Mouse (Mus musculus) R1 (cell line): ENCODE results near the gene Rps5.
"Not testable (repeated sequence)": the region's sequence is repeated elsewhere in the genome, so short reads cannot be mapped to it uniquely, and the experiment has no call there.

Source experiments
- DNase-seq: peaks from one replicate; pipeline ENCODE4 v3.0.0-alpha.2; 2018; ENCODE audit warnings: low read depth, low spot score

Gene Rps5

GRCm38 (mm10) chr7:12927693-12928589 is 5.9 kb downstream of the Rps5 start:
- peak; percentile 59 for DNase-seq

- DNase-seq = no peak
Measured at GRCm38 (mm10) chr7:12933615-12934140, 11.6 kb downstream of the Rps5 start.

- no peak for DNase-seq
Measured at GRCm38 (mm10) chr7:12934808-12935207, 12.7 kb downstream of the Rps5 start.

- not testable (repeated sequence) for DNase-seq
Measured at GRCm38 (mm10) chr7:12937254-12937803, 15.2 kb downstream of the Rps5 start.

- no peak for DNase-seq
Measured at GRCm38 (mm10) chr7:12940599-12940998, 18.5 kb downstream of the Rps5 start.

GRCm38 (mm10) chr7:12943488-12943887 is 21.4 kb downstream of the Rps5 start:
- peak; percentile 78 for DNase-seq

- peak; percentile 100 for DNase-seq
Measured at GRCm38 (mm10) chr7:12949032-12949871, 27.2 kb downstream of the Rps5 start.

- DNase-seq = no peak
Measured at GRCm38 (mm10) chr7:12949872-12950229, 27.8 kb downstream of the Rps5 start.

GRCm38 (mm10) chr7:12954896-12955295 is 32.8 kb downstream of the Rps5 start:
- no peak for DNase-seq

GRCm38 (mm10) chr7:12957511-12957910 is 35.4 kb downstream of the Rps5 start:
- no peak for DNase-seq

GRCm38 (mm10) chr7:12958948-12959347 is 36.9 kb downstream of the Rps5 start:
- DNase-seq = no peak

GRCm38 (mm10) chr7:12959718-12960117 is 37.6 kb downstream of the Rps5 start:
- peak; percentile 79 for DNase-seq

GRCm38 (mm10) chr7:12961511-12962141 is 39.5 kb downstream of the Rps5 start:
- DNase-seq = peak; percentile 85

GRCm38 (mm10) chr7:12965678-12966091 is 43.6 kb downstream of the Rps5 start, which contains the start of gene Zfp324:
Gene Zfp324 (plus strand): TSS chr7:12965838.
- peak; percentile 96 for DNase-seq

GRCm38 (mm10) chr7:12966104-12966845 is 44.2 kb downstream of the Rps5 start:
- DNase-seq = peak; percentile 69

- peak; percentile 67 for DNase-seq
Measured at GRCm38 (mm10) chr7:12970906-12971305, 48.8 kb downstream of the Rps5 start.
